Mouse (Mus musculus) lung, embryonic 14.5 days (tissue): ENCODE measurements around the gene Gm32802. TPM values are rescaled to one million over a fixed set of nuclear protein-coding genes. Genes with fewer than 3 reads are reported as not detected.
"Not testable (repeated sequence)": the region's sequence is repeated elsewhere in the genome, so short reads cannot be mapped to it uniquely, and the experiment has no call there.

Source experiments
- ATAC-seq: fragments of 200-750 bp; cut with Nextera tagmentation; 2 replicates; pipeline ENCODE4 v1.8.0; 2017; ENCODE audit warnings: mild to moderate bottlenecking, moderate TSS enrichment, moderate library complexity; ENCODE audit not compliant: insufficient read depth
- DNase-seq: peaks from one replicate; pipeline ENCODE4 v3.0.0-alpha.2; 2015
- H3K27ac ChIP-seq: fragments of 300-500 bp; sonication (generic); 2 replicates; pipeline ENCODE4 v1.5.1; 2014; ENCODE audit warnings: low read depth, mild to moderate bottlenecking, moderate library complexity
- H3K27me3 ChIP-seq: fragments of 300-500 bp; sonication (generic); 2 replicates; pipeline ENCODE4 v1.6.1; 2014; ENCODE audit warnings: low read length, control low read depth; ENCODE audit not compliant: insufficient read depth
- H3K36me3 ChIP-seq: fragments of 300-500 bp; sonication (generic); 2 replicates; pipeline ENCODE4 v1.6.1; 2014; ENCODE audit warnings: control low read depth; ENCODE audit not compliant: insufficient read depth
- H3K4me1 ChIP-seq: fragments of 300-500 bp; sonication (generic); 2 replicates; pipeline ENCODE4 v1.6.1; 2014; ENCODE audit warnings: antibody characterized with exemption, control low read depth; ENCODE audit not compliant: insufficient read depth
- H3K4me2 ChIP-seq: fragments of 300-500 bp; sonication (generic); 2 replicates; pipeline ENCODE4 v1.6.1; 2014; ENCODE audit warnings: mild to moderate bottlenecking
- H3K4me3 ChIP-seq: fragments of 300-500 bp; sonication (generic); 2 replicates; pipeline ENCODE4 v1.5.1; 2014; ENCODE audit warnings: low read depth, low read length
- H3K9ac ChIP-seq: fragments of 300-500 bp; sonication (generic); 2 replicates; pipeline ENCODE4 v1.6.1; 2014
- H3K9me3 ChIP-seq: fragments of 300-500 bp; sonication (generic); 2 replicates; pipeline ENCODE4 v1.6.1; 2016; ENCODE audit warnings: low read depth, low read length, control low read depth
- CTCF ChIP-seq: IDR thresholded peaks from 2 replicates; pipeline ENCODE4 v1.5.1; 2016; ENCODE audit warnings: antibody characterized with exemption, low read depth
- WGBS: fragments of 180-500 bp; shearing (Covaris S2); extraction: QIAGEN DNeasy Blood & Tissue Kit; methylation state at CpG from one replicate; pipeline ENCODE4 v1.1.7; 2014; 5-methylcytosine and 5-hydroxymethylcytosine counted together
- polyA plus RNA-seq: library from polyadenylated mRNA; unstranded; fragments of >200 nt; fragmentation: Nextera tagmentation; extraction: Ambion mirVana; gene quantifications from 2 replicates; pipeline ENCODE4 v1.2.1, GENCODE M21; 2014

Gm32802 gene
- not detected in 2 replicates for polyA plus RNA-seq

- WGBS = no CpG with 5 or more reads among the region's 13 CpGs
- H3K4me3 ChIP-seq, DNase-seq, H3K36me3 ChIP-seq, H3K27ac ChIP-seq, H3K4me2 ChIP-seq, H3K9ac ChIP-seq, ATAC-seq, H3K27me3 ChIP-seq, H3K4me1 ChIP-seq, H3K9me3 ChIP-seq: not testable (repeated sequence)
Observed at GRCm38 (mm10) chr10:118258388-118258787, at the start of gene Gm32802. Gene Gm32802, plus strand, starts transcription at chr10:118258688.

GRCm38 (mm10) chr10:118215719-118216393, 42.6 kb upstream of the Gm32802 start:
- 93% methylated on average over 2 of the region's 4 CpGs for WGBS
- not testable (repeated sequence) for H3K9me3 ChIP-seq, H3K27ac ChIP-seq, H3K4me1 ChIP-seq, H3K4me3 ChIP-seq, H3K4me2 ChIP-seq, H3K9ac ChIP-seq, H3K36me3 ChIP-seq, DNase-seq, H3K27me3 ChIP-seq
- peak; percentile 66 for ATAC-seq

DNA sequence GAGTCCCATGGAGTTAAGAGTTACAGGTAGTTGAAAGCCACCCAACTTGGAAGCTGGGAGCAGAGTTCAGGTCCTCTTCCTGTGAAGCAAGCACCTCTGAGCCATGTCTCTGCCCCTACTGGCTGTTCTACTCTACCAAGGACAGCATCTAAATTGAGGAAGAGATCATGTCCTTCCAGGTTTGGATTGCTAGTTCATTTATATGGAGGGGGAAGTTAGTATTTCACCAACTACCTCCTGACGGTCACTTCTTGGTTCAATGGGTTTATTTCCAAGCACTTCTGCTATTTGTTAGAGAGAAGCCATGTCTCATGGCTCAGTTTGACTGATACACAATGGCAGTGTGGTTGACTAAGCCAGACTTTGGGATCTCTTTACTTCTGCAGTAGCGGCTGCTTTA, 30.9 kb upstream of the Gm32802 start:
- H3K27me3 ChIP-seq, ATAC-seq, H3K36me3 ChIP-seq, H3K4me1 ChIP-seq, H3K9me3 ChIP-seq, H3K4me3 ChIP-seq, H3K4me2 ChIP-seq, H3K27ac ChIP-seq, DNase-seq, H3K9ac ChIP-seq: not testable (repeated sequence)
- WGBS = 100% methylated on average over 1 of the region's 2 CpGs

DNA sequence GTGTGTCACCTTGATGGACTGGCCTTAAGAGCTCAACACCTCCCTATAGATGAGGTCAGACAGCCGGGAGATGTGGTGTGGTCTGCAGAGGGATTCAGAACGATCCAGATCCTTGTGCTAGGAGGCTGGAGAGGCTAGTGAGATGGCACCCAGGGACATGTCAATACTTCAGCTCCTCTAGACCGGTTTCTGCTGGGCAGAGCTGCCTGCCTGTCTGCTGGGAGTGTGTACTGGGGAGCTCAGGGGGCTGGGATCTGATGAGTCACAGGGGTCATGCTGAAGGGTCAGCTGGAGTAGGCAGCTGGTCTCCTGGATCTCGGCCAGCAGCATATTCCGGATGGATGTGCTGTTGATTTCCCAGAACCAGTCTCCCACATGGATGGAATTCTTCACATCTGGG, 25.9 kb upstream of the Gm32802 start:
- not testable (repeated sequence) for H3K27ac ChIP-seq, DNase-seq, H3K9ac ChIP-seq, H3K9me3 ChIP-seq, H3K4me2 ChIP-seq, H3K4me1 ChIP-seq, H3K27me3 ChIP-seq, H3K36me3 ChIP-seq, H3K4me3 ChIP-seq
- WGBS = no CpG with 5 or more reads among the region's 5 CpGs
- peak; percentile 56; the same call in 1 of the 2 replicates for ATAC-seq

DNA sequence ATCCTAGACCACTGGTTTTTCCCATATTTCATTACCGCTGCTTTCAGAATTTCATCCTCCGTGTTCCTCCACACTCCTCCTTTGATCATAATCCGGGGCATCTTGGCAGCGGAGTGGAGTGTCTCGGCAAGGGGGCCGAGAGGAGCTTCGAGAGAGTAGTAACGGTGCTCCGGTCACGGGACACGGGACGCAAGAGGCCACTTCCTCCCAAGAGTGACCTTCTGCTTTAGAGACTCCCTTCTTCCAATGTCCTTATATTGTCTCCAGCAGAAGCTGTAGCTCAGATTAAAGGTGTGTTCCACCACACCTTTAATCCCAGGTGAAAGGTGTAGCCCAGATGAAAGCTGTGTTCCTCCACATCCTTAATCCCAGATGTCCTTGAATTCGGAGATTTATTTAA, 17.8 kb upstream of the Gm32802 start, which contains the start of gene Gm32717:
Gene Gm32717, minus strand, starts transcription at position 101 of the 400 bp plus-strand sequence.
- H3K4me2 ChIP-seq, H3K27ac ChIP-seq, ATAC-seq, H3K9ac ChIP-seq, H3K4me1 ChIP-seq, H3K9me3 ChIP-seq, H3K27me3 ChIP-seq, H3K4me3 ChIP-seq, H3K36me3 ChIP-seq, DNase-seq: not testable (repeated sequence)
- no CpG with 5 or more reads among the region's 13 CpGs for WGBS

- H3K9me3 ChIP-seq, ATAC-seq, H3K4me2 ChIP-seq, H3K4me1 ChIP-seq, H3K27me3 ChIP-seq, H3K4me3 ChIP-seq, H3K27ac ChIP-seq, DNase-seq, H3K36me3 ChIP-seq, H3K9ac ChIP-seq: not testable (repeated sequence)
- WGBS = 66% methylated on average over 11 of the region's 11 CpGs
Observed at GRCm38 (mm10) chr10:118249006-118249595, 9.4 kb upstream of the Gm32802 start.

DNA sequence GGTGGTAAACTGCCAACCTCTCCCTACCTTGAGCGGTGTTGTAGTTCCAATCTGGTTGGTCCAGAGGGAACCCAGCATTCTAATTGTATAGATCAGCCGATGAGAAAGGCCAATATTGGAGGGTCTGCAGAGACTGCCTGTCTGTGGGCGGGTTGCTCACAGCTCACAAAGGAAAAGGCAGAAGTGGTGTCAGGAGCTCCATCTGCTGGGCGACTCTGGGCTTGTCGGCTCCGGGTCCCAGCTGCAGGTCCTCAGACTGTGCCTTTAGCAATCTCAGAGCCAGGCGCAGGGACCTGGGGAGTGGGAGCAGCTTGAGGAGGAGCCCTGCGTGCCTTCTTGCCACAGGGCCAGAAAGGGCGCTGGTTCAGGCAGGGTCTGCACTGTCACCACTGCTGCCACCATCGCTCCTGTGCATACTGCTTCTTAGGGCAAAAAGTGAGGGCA, 7.6 kb upstream of the Gm32802 start:
- Histone ChIP-seq H3K36me3 (no peaks in the 10 kb centered on the region), H3K27me3 (no peaks in the 10 kb centered on the region), H3K9me3 (no peaks in the 10 kb centered on the region), H3K4me2 (no peak overlapping the region), H3K9ac (no peak overlapping the region), H3K4me3 (no peak overlapping the region), H3K4me1 (no peaks in the 10 kb centered on the region), H3K27ac (no peak overlapping the region)
- 34% methylated on average over 10 of the region's 10 CpGs for WGBS
- DNase-seq = peak; percentile 78
- peak; percentile 52; the same call in 1 of the 2 replicates for ATAC-seq
- TF ChIP-seq CTCF = peak; percentile 72

DNA sequence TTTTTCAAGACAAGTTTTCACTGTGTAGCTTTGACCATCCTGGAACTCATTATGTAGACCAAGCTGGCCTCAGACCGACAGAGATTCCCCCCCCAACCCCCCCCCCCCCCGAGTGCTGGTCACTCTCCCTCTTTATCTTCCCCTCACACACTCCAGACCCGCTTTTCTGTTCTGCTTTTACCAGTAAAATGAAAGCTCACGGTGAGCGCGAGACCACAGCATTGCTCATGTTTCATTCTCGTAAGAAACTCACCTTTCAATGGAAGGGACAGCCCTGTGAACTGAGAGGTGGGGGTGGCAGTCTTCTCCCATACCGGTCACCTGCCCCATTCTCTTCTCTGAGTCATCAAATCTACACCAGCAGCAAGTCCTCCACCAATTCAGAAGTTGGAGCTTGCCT, 10.3 kb downstream of the Gm32802 start:
- DNase-seq, H3K4me3 ChIP-seq, H3K9me3 ChIP-seq, H3K4me1 ChIP-seq, H3K9ac ChIP-seq, H3K36me3 ChIP-seq, ATAC-seq, H3K27me3 ChIP-seq, H3K4me2 ChIP-seq, H3K27ac ChIP-seq: not testable (repeated sequence)
- no CpG with 5 or more reads among the region's 8 CpGs for WGBS

DNA sequence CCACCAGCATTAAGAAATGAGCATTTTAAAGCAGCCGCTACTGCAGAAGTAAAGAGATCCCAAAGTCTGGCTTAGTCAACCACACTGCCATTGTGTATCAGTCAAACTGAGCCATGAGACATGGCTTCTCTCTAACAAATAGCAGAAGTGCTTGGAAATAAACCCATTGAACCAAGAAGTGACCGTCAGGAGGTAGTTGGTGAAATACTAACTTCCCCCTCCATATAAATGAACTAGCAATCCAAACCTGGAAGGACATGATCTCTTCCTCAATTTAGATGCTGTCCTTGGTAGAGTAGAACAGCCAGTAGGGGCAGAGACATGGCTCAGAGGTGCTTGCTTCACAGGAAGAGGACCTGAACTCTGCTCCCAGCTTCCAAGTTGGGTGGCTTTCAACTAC, 12.9 kb downstream of the Gm32802 start:
- ATAC-seq, DNase-seq, H3K4me2 ChIP-seq, H3K4me1 ChIP-seq, H3K27ac ChIP-seq, H3K9ac ChIP-seq, H3K4me3 ChIP-seq, H3K9me3 ChIP-seq, H3K27me3 ChIP-seq, H3K36me3 ChIP-seq: not testable (repeated sequence)
- no CpG with 5 or more reads among the region's 2 CpGs for WGBS

- H3K27ac ChIP-seq, H3K36me3 ChIP-seq, H3K9ac ChIP-seq, DNase-seq, H3K4me3 ChIP-seq, H3K27me3 ChIP-seq, ATAC-seq, H3K9me3 ChIP-seq, H3K4me1 ChIP-seq, H3K4me2 ChIP-seq: not testable (repeated sequence)
- no CpG with 5 or more reads among the region's 4 CpGs for WGBS
Observed at GRCm38 (mm10) chr10:118278069-118278468, 19.6 kb downstream of the Gm32802 start.
